Mouse (Mus musculus) embryonic fibroblast, embryonic 13.5 days (primary cell): ENCODE results near the gene Lrrc75a.

Experiments used
- CTCF ChIP-seq: IDR thresholded peaks from 2 replicates; pipeline ENCODE4 v1.5.1; 2011; ENCODE audit warnings: mild to moderate bottlenecking, control low read depth, low read length, moderate library complexity, borderline replicate concordance; ENCODE audit not compliant: insufficient read depth
- POLR2A ChIP-seq: IDR thresholded peaks from 2 replicates; pipeline ENCODE4 v1.6.1; 2011; ENCODE audit warnings: low read depth, mild to moderate bottlenecking, control low read depth, low read length, moderate library complexity

GRCm38 (mm10) chr11:62638402-62638801 lies 9.9 kb downstream of the Lrrc75a start:
- TF ChIP-seq POLR2A (no peak), CTCF (no peak)
